In genomic region chr4:22119877-22120276, GRCm38 (mm10) we compare ENCODE assay signal across 16 mouse cellular contexts.
"Had no signal": no experiment of that assay in that cellular context is flagged by ENCODE, and none has a peak within 500 bp of the region (broad histone marks: within the 10 kb centered on the region; RNA-seq: fewer than 3 reads in every experiment).

No protein-coding gene starts in this region.

- H3K9ac ChIP-seq: neural tube, embryonic 13.5 days; neural tube, embryonic 15.5 days; stomach, embryonic 15.5 days had no signal

- H3K9me3 ChIP-seq: neural tube, embryonic 13.5 days; neural tube, embryonic 15.5 days; stomach, embryonic 15.5 days had no signal

- H3K4me1 ChIP-seq: neural tube, embryonic 13.5 days; neural tube, embryonic 15.5 days; stomach, embryonic 15.5 days had no signal

- H3K27me3 ChIP-seq: neural tube, embryonic 13.5 days; neural tube, embryonic 15.5 days; stomach, embryonic 15.5 days had no signal

- H3K36me3 ChIP-seq: neural tube, embryonic 13.5 days; neural tube, embryonic 15.5 days; stomach, embryonic 15.5 days had no signal

- DNase-seq: retina, postnatal 1 day; right cerebral cortex, adult 18-20 months; right cerebral cortex, postnatal 14 days; right cerebral cortex, postnatal 25 days; right cerebral cortex, postnatal 4 days; spleen, adult 18-20 months; thymus, adult 18-20 months; thymus, adult 2 months; thymus, postnatal 14 days; thymus, postnatal 25 days; thymus, postnatal 36 days; thymus, postnatal 4 days had no signal

- H3K27ac ChIP-seq: neural tube, embryonic 13.5 days; neural tube, embryonic 15.5 days; stomach, embryonic 15.5 days; stomach, postnatal 0 days had no signal

- H3K4me3 ChIP-seq: neural tube, embryonic 13.5 days; neural tube, embryonic 15.5 days; stomach, embryonic 15.5 days had no signal

- H3K4me2 ChIP-seq: neural tube, embryonic 13.5 days; neural tube, embryonic 15.5 days; stomach, embryonic 15.5 days had no signal
